Mouse (Mus musculus) spleen, postnatal 4 days (tissue): ENCODE results near the gene Prps1.
"Not testable (repeated sequence)": the region's sequence is repeated elsewhere in the genome, so short reads cannot be mapped to it uniquely, and the experiment has no call there.

Experiments
- DNase-seq, 2 experiments: peaks; one replicate each; pipeline ENCODE4 v3.0.0; 2022; ENCODE audit warnings: low spot score in 2 of 2

The Prps1 gene

GRCm38 (mm10) chrX:140456279-140456731, at the start of gene Prps1:
Gene Prps1, plus strand, starts transcription at chrX:140456613.
- DNase-seq: peak; percentile 89 to 92

DNA sequence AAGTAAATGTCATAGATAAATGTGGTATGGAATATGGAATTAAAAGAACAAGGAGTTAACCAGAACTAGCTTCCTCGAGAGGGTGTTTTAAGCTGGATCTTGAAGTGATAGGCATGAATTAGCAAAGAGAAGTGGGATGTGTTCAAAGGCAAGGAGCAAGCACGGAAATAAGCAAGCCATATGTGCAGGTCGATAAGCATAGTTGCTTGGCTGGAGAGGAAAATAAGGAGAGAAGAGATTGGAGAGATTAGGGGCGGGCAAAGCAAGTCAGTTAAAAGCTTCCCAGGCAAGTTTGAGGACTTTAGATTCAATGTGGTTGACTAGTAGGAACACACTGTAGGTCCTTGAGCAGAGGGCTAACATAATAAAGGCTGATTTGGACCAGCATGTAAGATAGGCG, 48.8 kb upstream of the Prps1 start:
- no peak for DNase-seq

- DNase-seq: no peak
Observed at GRCm38 (mm10) chrX:140418467-140418866, 37.9 kb upstream of the Prps1 start.

DNA sequence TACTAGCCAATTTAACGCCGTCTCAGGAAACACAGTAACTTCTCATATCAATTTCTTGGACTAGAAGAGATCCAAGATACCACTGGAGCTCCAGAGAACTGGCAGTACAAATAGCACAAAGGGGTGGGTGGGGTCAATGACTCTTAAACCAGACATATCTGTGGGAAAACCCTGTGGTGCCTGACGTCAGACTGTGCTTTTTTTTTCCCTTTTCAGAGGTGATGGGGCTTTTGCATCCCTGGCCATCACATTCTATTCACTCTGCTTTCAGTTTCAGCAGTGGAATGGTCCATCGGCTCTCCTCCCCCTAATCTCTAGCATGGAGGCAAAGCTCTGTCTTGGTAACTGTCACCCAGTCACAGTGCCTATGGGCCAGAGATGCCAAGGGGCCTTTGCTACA, 29.3 kb upstream of the Prps1 start:
- no peak for DNase-seq

DNA sequence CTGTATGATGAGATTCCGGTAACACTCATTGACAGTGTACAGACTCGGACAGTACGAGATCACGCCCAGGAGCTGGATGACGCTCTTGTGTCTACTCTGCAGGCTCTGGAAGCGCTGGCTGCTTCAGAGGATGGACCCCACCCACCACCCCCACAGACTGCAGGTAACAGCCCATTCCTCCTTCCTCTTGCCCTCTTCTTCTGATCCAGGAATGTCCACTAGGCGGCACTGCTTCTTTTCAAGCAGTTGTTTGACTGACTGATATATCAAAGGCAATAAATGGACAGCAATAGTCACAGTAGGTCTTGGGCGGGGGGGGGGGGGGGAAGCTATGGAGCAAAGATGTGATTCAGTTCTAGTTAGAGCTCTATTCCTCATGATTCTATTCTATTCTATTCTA, 28.2 kb upstream of the Prps1 start:
- no peak for DNase-seq

DNA sequence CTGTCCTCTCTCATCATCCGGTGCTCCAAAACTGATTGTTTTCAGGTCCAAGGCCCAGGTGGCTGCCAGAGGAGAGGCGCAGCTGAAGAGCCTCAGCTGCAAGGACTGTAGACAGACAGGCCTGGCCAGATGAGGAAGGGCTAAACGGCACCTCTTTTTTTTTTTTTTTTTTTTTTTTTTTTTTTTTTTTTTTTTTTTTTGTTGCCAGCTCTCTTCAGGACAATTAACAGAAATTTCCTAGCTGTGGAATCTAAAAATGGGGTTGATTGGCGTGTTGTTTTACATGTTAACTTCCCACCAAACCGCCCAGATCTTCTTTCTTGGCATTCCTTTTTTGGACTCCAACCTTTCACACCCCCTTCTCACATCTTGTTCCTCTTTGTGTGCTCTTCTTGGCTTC, 26.4 kb upstream of the Prps1 start:
- DNase-seq: no peak

GRCm38 (mm10) chrX:140430506-140430905, 25.9 kb upstream of the Prps1 start:
- DNase-seq: no peak

DNA sequence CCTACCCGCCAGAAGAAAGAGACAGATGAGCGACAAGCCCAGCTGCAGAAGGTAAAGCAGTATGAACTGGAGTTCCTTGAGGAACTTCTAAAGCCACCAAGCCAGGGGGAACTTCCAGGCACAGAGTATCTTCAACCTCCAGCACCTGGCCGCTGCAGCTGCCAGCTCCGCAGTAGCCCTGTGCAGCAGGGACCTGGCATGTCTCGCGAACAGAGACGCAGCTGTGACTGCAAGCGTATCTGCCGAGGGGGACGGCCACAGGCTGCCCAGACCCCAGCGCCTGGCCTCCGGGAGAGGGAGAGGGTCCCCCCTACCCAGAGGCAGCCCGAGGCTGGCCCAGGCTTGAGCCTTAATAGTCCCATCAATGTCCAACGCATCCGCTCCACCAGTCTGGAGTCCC, 24.4 kb upstream of the Prps1 start:
- no peak for DNase-seq

GRCm38 (mm10) chrX:140432786-140433185, 23.6 kb upstream of the Prps1 start:
- DNase-seq: no peak

GRCm38 (mm10) chrX:140437906-140438305, 18.5 kb upstream of the Prps1 start:
- no peak for DNase-seq

- no peak for DNase-seq
Observed at GRCm38 (mm10) chrX:140445551-140445950, 10.9 kb upstream of the Prps1 start.

DNA sequence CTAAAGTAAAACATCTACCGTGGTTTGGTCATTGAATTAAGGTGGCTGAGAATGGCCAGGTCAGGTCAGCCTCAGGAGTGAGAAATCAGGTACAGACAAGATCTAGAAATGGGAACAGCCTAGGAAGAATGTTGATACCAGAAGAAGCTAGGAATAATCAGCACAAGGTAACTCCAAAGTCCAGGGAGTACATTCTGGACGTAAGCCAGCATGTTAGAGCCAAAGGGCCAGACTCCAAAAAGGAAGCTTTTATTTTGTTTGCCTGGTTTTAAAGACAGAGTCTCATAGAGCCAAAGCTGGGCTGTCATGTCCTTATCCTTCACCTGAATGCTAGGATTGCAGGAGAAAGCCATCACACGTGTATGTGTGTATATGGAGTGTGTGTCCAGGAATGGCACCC, 6.3 kb upstream of the Prps1 start:
- no peak for DNase-seq

GRCm38 (mm10) chrX:140456751-140457491, 508 bp downstream of the Prps1 start:
- DNase-seq: peak in 1 of 2 experiments; percentile 13

- no peak for DNase-seq
Observed at GRCm38 (mm10) chrX:140457502-140457901, 1.1 kb downstream of the Prps1 start.

GRCm38 (mm10) chrX:140478231-140478630, 21.8 kb downstream of the Prps1 start:
- DNase-seq: no peak

- peak; percentile 53 to 80 for DNase-seq
Observed at GRCm38 (mm10) chrX:140479171-140479570, 22.8 kb downstream of the Prps1 start.

GRCm38 (mm10) chrX:140489174-140489573, 32.8 kb downstream of the Prps1 start:
- DNase-seq: no peak

GRCm38 (mm10) chrX:140490203-140490602, 33.8 kb downstream of the Prps1 start:
- no peak for DNase-seq

DNA sequence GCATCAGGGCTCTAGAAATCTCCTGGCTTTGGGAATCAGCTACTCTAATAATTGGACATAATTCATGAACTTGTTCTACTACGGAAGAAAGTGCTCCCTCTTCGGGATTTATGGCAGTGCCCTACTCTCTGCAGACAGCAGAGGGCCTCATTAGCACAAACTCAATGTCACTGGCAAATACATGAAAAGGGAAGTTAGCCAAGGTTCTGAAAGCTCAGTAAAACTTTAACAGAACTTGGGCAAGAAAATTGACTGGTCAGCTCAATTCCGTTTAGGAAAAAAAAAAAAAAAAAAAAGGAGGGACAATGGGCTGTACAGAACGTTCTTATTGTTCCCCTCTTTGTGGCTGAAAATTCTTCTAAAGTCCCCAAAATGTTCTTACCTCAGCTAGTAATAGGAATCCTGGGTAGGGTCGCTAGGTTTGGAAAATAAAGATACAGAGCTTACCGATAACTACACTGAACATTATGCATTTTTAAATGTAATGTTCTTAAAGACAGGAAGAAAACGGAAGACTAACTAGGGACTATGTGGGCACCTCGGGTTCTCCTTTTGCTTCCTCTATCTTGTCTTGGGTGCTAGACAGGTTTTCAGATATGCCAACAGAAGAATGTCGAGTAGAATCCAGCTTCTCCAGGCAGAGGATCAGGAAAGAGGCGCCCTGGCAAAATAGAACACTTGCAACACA, 35.6 kb downstream of the Prps1 start:
- peak in 1 of 2 experiments; percentile 23 for DNase-seq

DNA sequence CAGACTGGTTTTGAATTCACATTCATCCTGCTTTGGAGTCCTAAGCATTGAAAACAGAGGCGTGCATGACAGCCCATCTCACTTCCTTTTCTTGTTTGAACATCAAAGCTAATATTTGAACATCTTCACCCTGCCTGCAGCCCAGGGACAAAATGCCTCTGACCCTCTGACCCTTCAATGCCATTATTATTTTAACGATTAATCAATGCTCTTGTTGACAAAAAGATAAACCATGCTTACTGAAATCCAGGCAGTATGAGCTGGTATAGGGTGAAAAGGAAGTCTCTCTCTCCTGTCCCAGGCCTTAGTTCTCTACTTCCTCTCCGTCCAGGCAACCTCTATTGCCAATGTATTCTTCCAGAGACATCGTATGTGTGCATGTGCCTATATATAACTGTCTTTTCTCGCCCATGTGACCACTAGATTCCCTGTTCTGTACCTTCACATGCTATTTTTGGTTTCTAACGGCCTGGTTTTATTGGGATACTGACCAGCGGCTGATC, 37.2 kb downstream of the Prps1 start:
- no peak for DNase-seq

GRCm38 (mm10) chrX:140494170-140494569, 37.8 kb downstream of the Prps1 start:
- DNase-seq: no peak

GRCm38 (mm10) chrX:140498431-140498830, 42.0 kb downstream of the Prps1 start:
- not testable (repeated sequence) for DNase-seq

DNA sequence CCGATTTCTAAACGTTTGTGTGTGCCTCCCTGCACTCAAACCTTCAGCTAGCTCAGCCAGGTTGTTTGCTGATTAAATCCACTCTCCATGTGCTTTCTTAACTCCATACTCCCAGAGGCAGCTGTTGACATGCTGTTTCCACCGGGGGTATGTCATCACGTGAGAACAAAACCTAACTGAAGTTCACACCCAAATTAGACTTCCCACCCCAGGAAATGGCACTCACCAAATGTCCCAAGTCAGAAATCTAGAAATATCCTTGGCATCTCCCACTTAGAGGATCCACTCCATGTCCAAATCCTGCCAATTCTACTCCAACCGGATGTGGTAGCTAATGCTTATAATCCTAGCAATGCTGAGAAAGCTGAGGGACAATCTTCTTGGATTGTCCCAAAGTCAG, 43.9 kb downstream of the Prps1 start:
- no peak for DNase-seq
